Mouse (Mus musculus) ES-Bruce4 (cell line): ENCODE results near the gene Teddm2.
"Not testable (repeated sequence)": the region's sequence is repeated elsewhere in the genome, so short reads cannot be mapped to it uniquely, and the experiment has no call there.

Experiments used
- CTCF ChIP-seq: IDR thresholded peaks from one replicate; pipeline ENCODE4 v1.8.1; 2011; ENCODE audit warnings: low read depth, low read length
- POLR2A ChIP-seq: IDR thresholded peaks from one replicate; pipeline ENCODE4 v1.8.1; 2011; ENCODE audit warnings: low read length; ENCODE audit not compliant: insufficient read depth

GRCm38 (mm10) chr1:153880391-153880790 is 19.6 kb downstream of the Teddm2 start:
- not testable (repeated sequence) for TF ChIP-seq POLR2A, CTCF
